Mouse (Mus musculus) myocyte (in vitro differentiated cells): ENCODE measurements around the gene Ifih1. TPM values are rescaled to one million over a fixed set of nuclear protein-coding genes. Genes with fewer than 3 reads are reported as not detected.

Source experiments
- H3K27me3 ChIP-seq: one replicate; pipeline ENCODE4 v1.6.1; 2011; ENCODE audit not compliant: control insufficient read depth, insufficient read depth, insufficient read length
- H3K36me3 ChIP-seq: one replicate; pipeline ENCODE4 v1.6.1; 2011; ENCODE audit not compliant: control insufficient read depth, insufficient read depth
- H3K4me2 ChIP-seq: one replicate; pipeline ENCODE4 v1.6.1; 2011; ENCODE audit warnings: low read depth, control low read depth
- H3K4me3 ChIP-seq: one replicate; pipeline ENCODE4 v1.5.1; 2011; ENCODE audit warnings: mild to moderate bottlenecking, control low read depth, moderate library complexity
- H3K79me2 ChIP-seq: one replicate; pipeline ENCODE4 v1.6.1; 2011; ENCODE audit not compliant: control insufficient read depth, insufficient read depth
- H3ac ChIP-seq: one replicate; pipeline ENCODE4 v1.6.1; 2011; ENCODE audit not compliant: control insufficient read depth, insufficient read length
- CEBPB ChIP-seq: IDR thresholded peaks from 2 replicates; pipeline ENCODE4 v1.6.1; 2011; ENCODE audit warnings: mild to moderate bottlenecking, moderate library complexity; ENCODE audit not compliant: poor library complexity, insufficient read depth, severe bottlenecking
- E2F4 ChIP-seq: IDR thresholded peaks from one replicate; pipeline ENCODE4 v1.6.1; 2011; ENCODE audit warnings: mild to moderate bottlenecking, control low read depth, moderate library complexity; ENCODE audit not compliant: insufficient read depth
- MAX ChIP-seq: IDR thresholded peaks from one replicate; pipeline ENCODE4 v1.6.1; 2011; ENCODE audit warnings: low read depth, mild to moderate bottlenecking, control low read depth
- MYOD1 ChIP-seq, 3 experiments: IDR thresholded peaks; one replicate each; pipeline ENCODE4 v1.6.1; 2011; ENCODE audit warnings: control low read depth in 2 of 3, low read depth in 2 of 3, mild to moderate bottlenecking in 2 of 3, moderate library complexity in 1 of 3; ENCODE audit not compliant: insufficient read length in 2 of 3, control insufficient read depth in 1 of 3
- MYOG ChIP-seq, 3 experiments: IDR thresholded peaks; one replicate each; pipeline ENCODE4 v1.6.1; 2011; ENCODE audit warnings: control low read depth in 2 of 3, low read depth in 2 of 3, mild to moderate bottlenecking in 2 of 3; ENCODE audit not compliant: insufficient read length in 2 of 3, control insufficient read depth in 1 of 3, insufficient read depth in 1 of 3
- POLR2A ChIP-seq: IDR thresholded peaks from one replicate; pipeline ENCODE4 v1.6.1; 2011; ENCODE audit warnings: low read depth, mild to moderate bottlenecking, control low read depth, moderate library complexity; ENCODE audit not compliant: insufficient read length
- POLR2AphosphoS2 ChIP-seq: IDR thresholded peaks from one replicate; pipeline ENCODE4 v1.6.1; 2011; ENCODE audit warnings: low read depth, control low read depth; ENCODE audit not compliant: insufficient read length
- REST ChIP-seq: IDR thresholded peaks from one replicate; pipeline ENCODE4 v1.6.1; 2011; ENCODE audit warnings: mild to moderate bottlenecking, control low read depth, moderate library complexity; ENCODE audit not compliant: insufficient read depth, insufficient read length
- SRF ChIP-seq: IDR thresholded peaks from one replicate; pipeline ENCODE4 v1.6.1; 2011; ENCODE audit warnings: low read depth; ENCODE audit not compliant: control insufficient read depth, insufficient read length
- TCF12 ChIP-seq: IDR thresholded peaks from one replicate; pipeline ENCODE4 v1.6.1; 2011; ENCODE audit warnings: mild to moderate bottlenecking, control low read depth; ENCODE audit not compliant: poor library complexity, insufficient read depth, severe bottlenecking
- TCF3 ChIP-seq: IDR thresholded peaks from one replicate; pipeline ENCODE4 v1.6.1; 2011; ENCODE audit warnings: low read depth, control low read depth; ENCODE audit not compliant: insufficient read length
- USF1 ChIP-seq: IDR thresholded peaks from one replicate; pipeline ENCODE4 v1.6.1; 2011; ENCODE audit warnings: low read depth, mild to moderate bottlenecking, control low read depth, moderate library complexity
- polyA plus RNA-seq: library from polyadenylated mRNA; unstranded; fragments of >200 nt; fragmentation: generic; extraction: Trizol; gene quantifications from one replicate; pipeline ENCODE4 v1.2.1, GENCODE M21; 2012; ENCODE audit warnings: missing spikeins

Ifih1 gene
- 0.32 TPM for polyA plus RNA-seq

DNA sequence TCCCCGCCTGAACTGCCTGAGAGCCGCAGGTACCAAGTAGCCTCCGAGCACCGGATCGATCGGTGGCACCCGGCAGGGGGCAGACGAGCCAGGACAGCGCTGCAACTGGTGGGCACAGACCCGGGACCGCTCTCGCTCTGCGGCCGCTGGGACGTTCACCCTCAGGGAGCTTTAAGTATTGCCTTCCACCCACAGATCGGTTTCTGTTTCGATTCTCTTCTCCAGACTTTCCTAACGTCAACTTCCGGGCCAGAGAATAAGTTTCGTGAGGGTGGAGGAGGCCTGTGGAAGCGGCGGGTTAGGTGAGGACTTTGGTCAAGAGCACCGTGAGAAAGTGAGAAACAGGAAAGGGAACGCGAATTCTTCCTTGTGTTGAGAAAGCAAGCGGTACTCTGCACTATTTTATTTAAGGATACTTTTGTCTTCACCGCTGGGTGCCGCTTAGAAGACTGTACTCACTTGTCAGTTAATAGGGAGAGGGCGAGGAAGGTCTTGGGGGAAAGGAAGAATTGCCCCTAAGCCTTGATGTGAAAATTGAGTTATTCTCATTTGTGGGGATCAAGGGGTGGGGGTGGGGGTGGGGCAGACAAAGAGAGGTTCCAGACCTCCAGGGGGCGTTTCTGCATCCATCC, at the start of gene Ifih1:
Gene Ifih1, minus strand, starts transcription at position 242 of the 632 bp plus-strand sequence.
- TF ChIP-seq SRF (no peak), REST (no peak), MYOD1 (IDR thresholded peaks at IDR 0.05; ENCODE audit: control insufficient read depth in 1 of 3, insufficient read length in 2 of 3, low read depth in 2 of 3) (no peak), USF1 (no peak), POLR2A (no peak), MYOG (IDR thresholded peaks at IDR 0.05; ENCODE audit: control insufficient read depth in 1 of 3, insufficient read depth in 1 of 3, insufficient read length in 2 of 3, low read depth in 2 of 3) (no peak), TCF3 (no peak), POLR2AphosphoS2 (no peak), CEBPB (no peak), MAX (no peak), E2F4 (no peak), TCF12 (no peak)
- Histone ChIP-seq H3K4me3 (peak within 1 kb of the TSS; percentile 31), H3K36me3 (no peaks in the 10 kb centered on the region), H3K27me3 (no peaks in the 10 kb centered on the region), H3K79me2 (no peaks in the 10 kb centered on the region), H3ac (no peak within 1 kb of the TSS), H3K4me2 (peak within 1 kb of the TSS; percentile 72)

DNA sequence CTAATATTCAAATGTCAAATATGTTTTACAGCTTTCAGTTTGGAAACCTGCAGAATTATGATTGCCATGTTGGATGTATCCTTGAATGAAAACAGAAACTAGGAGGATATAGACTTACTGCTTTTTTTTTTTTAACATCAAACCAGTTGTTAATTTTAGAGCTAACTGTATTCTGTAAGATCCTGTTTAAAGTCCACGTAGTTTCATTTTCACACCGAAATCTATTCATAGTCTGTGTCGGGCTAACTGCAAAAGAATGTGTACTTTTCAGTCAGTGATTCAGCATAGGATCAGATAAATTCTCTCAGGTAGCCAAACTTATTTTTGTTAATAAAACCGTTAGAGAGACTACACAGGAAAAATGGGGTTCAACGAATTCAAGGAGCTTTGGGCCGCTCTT, 39.9 kb upstream of the Ifih1 start:
- no peaks in the 10 kb centered on the region for H3K27me3 ChIP-seq
- no peaks in the 10 kb centered on the region for H3K36me3 ChIP-seq
- no peak for TF ChIP-seq MYOG (IDR thresholded peaks at IDR 0.05; ENCODE audit: control insufficient read depth in 1 of 3, insufficient read depth in 1 of 3, insufficient read length in 2 of 3, low read depth in 2 of 3)
- no peak for TF ChIP-seq POLR2AphosphoS2
- TF ChIP-seq E2F4, result no peak
- TF ChIP-seq MYOD1 (IDR thresholded peaks at IDR 0.05; ENCODE audit: control insufficient read depth in 1 of 3, insufficient read length in 2 of 3, low read depth in 2 of 3), result no peak
- no peak for TF ChIP-seq CEBPB
- no peak for TF ChIP-seq REST
- no peak for TF ChIP-seq USF1
- no peak for TF ChIP-seq MAX
- no peak for TF ChIP-seq TCF3
- TF ChIP-seq SRF, result no peak
- no peak for TF ChIP-seq TCF12
- TF ChIP-seq POLR2A, result no peak
- no peak overlapping the region for H3K4me3 ChIP-seq
- H3K79me2 ChIP-seq, result no peaks in the 10 kb centered on the region
- no peak overlapping the region for H3ac ChIP-seq
- peak overlapping the region; percentile 64 for H3K4me2 ChIP-seq

DNA sequence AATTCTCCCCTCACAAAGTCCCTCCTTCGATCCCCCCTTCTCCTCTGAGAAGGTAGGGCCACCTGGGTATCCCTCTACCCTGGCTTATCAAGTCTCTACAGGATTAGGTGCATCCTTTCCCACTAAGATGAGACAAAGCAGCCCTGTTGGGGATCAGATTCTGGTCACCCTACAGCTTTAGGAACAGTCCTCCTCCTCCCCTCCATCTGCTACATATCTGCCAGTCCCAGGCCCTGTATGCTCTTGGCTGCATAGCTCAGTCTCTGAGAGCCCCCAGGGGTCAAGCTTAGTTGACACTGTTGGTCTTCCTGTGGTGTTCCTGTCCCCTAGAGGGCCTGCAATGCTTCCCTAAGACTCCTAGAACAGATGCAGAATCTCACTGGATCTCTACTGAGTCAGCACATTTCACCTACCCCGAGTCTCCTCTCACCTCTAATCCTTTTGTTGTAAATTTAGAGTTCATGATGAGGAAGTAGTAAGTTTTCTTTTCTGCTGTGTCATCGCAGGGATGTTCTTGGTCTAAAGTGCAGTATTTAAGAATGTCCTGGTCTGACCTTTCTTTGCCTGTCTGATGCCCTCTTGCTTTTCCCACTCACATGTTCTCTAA, 39.0 kb upstream of the Ifih1 start:
- no peak overlapping the region for H3ac ChIP-seq
- no peaks in the 10 kb centered on the region for H3K36me3 ChIP-seq
- H3K4me3 ChIP-seq, result no peak overlapping the region
- no peaks in the 10 kb centered on the region for H3K79me2 ChIP-seq
- TF ChIP-seq USF1 (no peak), POLR2A (no peak), TCF12 (no peak), E2F4 (no peak), MAX (no peak), POLR2AphosphoS2 (no peak), MYOG (IDR thresholded peaks at IDR 0.05; ENCODE audit: control insufficient read depth in 1 of 3, insufficient read depth in 1 of 3, insufficient read length in 2 of 3, low read depth in 2 of 3) (no peak), TCF3 (no peak), CEBPB (no peak), SRF (no peak), MYOD1 (IDR thresholded peaks at IDR 0.05; ENCODE audit: control insufficient read depth in 1 of 3, insufficient read length in 2 of 3, low read depth in 2 of 3) (no peak), REST (no peak)
- peak overlapping the region; percentile 64 for H3K4me2 ChIP-seq
- H3K27me3 ChIP-seq, result no peaks in the 10 kb centered on the region

DNA sequence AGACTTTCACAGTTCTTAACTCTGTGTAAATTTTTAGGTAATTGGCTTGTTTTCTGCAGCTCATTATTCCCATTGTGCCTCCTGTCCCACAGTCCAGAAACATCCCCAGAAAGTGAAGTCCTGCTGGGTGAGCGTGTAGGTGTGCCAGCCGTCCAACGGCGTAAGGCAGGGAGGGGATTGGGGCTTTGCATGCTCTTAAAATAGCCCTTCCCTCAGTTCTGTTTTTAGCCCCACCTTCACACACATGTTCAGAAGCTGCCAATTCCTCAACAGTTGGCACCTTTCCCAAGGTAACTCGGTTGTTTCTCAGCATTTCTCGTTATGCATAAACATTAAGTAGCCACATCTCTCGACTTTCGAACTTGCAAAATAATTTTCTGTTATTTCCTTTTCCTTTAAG, 35.6 kb upstream of the Ifih1 start:
- TF ChIP-seq SRF (no peak), POLR2AphosphoS2 (no peak), TCF12 (no peak), CEBPB (no peak), POLR2A (no peak), E2F4 (no peak), TCF3 (no peak), MAX (no peak), REST (no peak), MYOG (IDR thresholded peaks at IDR 0.05; ENCODE audit: control insufficient read depth in 1 of 3, insufficient read depth in 1 of 3, insufficient read length in 2 of 3, low read depth in 2 of 3) (no peak), MYOD1 (IDR thresholded peaks at IDR 0.05; ENCODE audit: control insufficient read depth in 1 of 3, insufficient read length in 2 of 3, low read depth in 2 of 3) (no peak), USF1 (no peak)

More for the DNA sequence above, 35.6 kb upstream of the Ifih1 start:
- Histone ChIP-seq H3K27me3 (no peaks in the 10 kb centered on the region), H3K79me2 (no peaks in the 10 kb centered on the region), H3ac (no peak overlapping the region), H3K36me3 (no peaks in the 10 kb centered on the region), H3K4me3 (no peak overlapping the region), H3K4me2 (peak overlapping the region; percentile 27)
